Mouse (Mus musculus) mature B cell (primary cell): ENCODE measurements around the gene Creg1.

Experiments
- in situ Hi-C: fragments of 300-500 bp; cut with MboI; formaldehyde crosslinking; loops from 2 replicates; pipeline ENCODE4 v1.14.3; 2019

Creg1 gene

DNA sequence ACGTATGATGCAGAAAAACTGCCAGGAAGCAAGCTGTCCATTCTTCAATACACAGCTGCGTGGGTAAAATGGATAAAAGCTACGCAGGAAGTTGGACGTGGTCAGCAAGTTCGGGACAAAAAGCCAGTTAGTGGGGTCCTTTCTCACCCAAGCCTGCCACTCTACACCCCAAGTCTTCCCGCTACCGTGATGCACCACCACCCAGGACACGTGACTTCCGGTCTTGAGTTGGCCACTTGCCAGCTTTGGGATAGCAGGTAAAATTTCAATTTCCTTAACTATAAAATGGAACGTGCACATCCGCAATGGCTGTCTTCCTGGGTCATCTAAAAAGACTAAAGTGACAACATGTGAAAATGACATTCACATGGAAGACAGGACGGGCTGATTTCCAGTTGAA lies 18.4 kb downstream of the Creg1 start:
- in situ Hi-C loops = loop anchor here (25.0 kb wide), 1 partner anchor 580 kb away; no protein-coding TSS in a partner anchor

GRCm38 (mm10) chr1:165786296-165786695 lies 22.8 kb downstream of the Creg1 start:
- in situ Hi-C loops = loop anchor here (25.0 kb wide), 1 partner anchor 576 kb away; no protein-coding TSS in a partner anchor

DNA sequence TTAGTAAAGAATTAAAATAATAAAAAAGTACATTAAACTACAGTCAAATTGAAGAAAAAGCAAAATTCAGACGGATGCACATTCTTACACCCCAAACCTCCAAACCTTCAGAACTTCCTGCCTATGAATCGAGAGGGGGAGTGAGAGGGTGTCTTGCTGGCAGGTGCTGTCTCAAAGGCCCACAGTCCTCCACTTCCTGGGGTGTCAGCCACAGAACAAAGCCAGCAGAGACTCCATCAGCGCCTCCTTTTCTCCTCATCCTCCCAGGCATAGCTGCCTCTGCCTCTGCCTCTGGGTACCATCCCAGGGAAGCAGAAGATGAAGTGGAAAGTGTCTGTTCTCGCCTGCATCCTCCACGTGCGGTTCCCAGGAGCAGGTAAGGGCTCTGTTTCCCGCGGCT lies 25.0 kb downstream of the Creg1 start, which contains the start of gene Cd247:
Gene Cd247 (plus strand): TSS at position 171 of the 400 bp plus-strand sequence.
- in situ Hi-C loops = loop anchor here (25.0 kb wide), 1 partner anchor 574 kb away; no protein-coding TSS in a partner anchor

DNA sequence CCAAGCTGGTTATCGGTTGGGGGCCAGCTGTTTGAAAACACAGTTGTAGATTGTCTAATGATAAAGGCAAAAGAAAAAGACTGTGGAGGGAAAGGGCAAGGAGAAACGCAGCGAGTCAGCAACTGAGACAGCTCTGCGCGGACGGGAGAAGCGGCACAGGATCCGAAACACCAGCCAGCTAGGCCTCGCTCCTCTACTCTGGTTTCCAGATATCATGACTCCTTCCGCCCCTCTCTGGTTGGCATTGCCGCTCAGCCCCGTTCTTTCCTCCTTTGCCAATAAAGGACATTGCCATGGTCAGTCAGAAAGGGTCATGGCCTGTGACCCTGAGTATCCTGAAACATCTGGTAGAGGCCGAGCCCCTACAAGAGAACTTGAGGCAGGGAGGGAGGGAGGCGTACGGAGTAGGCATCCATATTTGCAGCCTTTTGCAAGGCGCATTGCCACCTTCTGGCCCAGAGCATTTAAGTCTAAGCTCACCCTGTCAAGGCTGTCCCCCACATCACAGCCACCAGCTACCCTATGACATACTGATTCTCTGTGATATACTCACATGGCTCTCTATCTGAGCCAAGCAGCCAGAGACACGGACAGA lies 25.6 kb downstream of the Creg1 start:
- in situ Hi-C loops = loop anchor here (25.0 kb wide), 1 partner anchor 573 kb away; no protein-coding TSS in a partner anchor

- in situ Hi-C loops = loop anchor here (25.0 kb wide), 1 partner anchor 572 kb away; no protein-coding TSS in a partner anchor
These were observed 26.4 kb downstream of the Creg1 start for GRCm38 (mm10) chr1:165789963-165790362.

DNA sequence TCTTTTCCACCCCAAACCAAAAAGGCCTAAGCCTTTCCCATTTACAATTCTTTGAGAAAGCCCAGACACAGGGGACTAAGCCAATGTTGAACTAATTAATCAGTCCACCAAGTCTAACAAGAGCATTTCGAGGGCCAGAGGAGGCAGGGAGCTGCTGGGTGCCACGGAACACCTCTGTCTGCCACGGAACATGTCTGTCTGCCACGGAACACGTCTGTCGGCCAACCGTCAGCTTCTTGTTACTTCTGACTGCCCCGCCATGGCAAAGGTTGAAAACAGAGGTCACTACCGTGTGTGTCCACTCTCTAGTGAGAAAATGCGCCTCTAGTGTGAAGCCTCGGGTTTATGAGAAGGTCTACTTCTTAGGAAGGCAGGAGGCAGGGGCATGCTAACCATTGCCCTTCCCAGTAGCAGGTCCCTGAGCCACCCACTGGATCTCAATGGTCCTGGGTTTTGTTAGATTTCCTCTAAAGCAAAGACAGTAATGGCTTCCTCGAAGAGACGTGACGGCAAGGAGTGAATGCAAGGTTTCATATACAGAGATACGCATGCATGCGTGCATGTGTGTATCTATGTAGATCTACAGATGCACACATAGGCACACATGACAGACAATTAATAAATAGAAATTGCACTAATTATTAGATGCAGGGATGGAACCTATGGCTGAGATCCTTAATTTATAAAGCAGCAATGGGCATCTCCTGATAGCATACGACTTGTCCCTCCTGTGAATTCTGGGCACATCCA lies 27.1 kb downstream of the Creg1 start:
- in situ Hi-C loops = loop anchor here (25.0 kb wide), 1 partner anchor 572 kb away; no protein-coding TSS in a partner anchor

DNA sequence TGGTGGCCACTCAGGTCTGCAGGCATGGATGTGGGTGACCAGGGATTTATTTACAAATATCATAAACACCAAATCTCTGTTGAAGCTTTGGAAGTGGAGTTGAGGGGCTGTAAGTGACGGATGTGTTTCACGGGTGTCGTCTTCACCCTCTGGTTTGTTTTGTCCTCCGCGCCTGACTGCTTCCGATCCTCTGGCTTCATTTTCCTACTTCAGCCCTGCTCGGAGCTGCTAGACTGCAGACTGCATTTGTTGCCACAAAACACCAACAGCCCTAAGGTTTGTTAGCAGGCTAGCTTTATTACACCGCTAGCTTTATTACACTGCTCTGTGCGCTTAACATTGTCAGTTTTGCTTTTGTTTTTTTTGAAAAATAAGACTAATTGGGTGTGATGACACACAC lies 27.9 kb downstream of the Creg1 start:
- in situ Hi-C loops = loop anchor here (25.0 kb wide), 1 partner anchor 571 kb away; no protein-coding TSS in a partner anchor

- in situ Hi-C loops = no loop called here
These were observed 38.3 kb downstream of the Creg1 start for GRCm38 (mm10) chr1:165801709-165802310.

DNA sequence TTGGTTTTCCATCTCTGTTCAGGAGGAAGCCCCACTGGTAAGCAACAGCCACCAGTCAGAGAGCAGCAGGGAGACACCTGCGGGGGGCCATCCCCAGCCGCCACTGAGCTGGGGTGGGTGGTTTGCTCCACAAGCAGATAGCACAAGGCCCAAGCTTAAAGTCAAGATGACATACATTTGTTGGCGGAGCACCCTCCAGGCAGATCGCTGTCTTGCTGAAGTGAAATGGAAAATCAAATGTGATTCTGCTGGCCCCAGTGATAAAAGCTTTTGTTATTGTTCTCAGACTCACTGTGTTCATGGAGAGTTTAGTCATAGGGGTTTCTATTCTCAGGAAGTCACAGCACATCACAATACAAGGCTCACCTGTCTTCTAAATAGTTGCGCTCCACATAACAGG lies 39.6 kb downstream of the Creg1 start:
- in situ Hi-C loops = no loop called here

DNA sequence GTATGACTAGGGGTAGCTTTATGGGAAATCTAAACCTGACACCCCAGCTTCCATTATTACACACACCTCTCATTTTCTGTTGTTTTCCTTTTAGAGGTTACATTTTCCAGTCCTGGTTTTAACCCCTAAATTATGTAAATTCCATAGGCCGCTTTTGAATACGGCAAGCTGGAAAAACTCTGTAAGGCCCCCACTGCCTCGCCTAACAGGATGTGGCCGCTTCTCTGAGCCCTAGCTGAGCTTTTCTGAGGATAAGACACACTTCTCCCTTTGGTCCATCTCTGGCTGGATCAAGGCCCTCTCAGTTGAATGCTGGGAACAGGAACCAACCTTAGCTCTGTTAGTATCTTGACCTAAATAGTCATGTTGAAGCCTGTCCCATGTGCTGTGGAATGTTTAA lies 40.6 kb downstream of the Creg1 start:
- in situ Hi-C loops = no loop called here

GRCm38 (mm10) chr1:165810633-165811032 lies 47.1 kb downstream of the Creg1 start:
- in situ Hi-C loops = no loop called here

GRCm38 (mm10) chr1:165811170-165811569 lies 47.6 kb downstream of the Creg1 start:
- in situ Hi-C loops = no loop called here

- in situ Hi-C loops = no loop called here
These were observed 49.2 kb downstream of the Creg1 start for GRCm38 (mm10) chr1:165812775-165813174.

DNA sequence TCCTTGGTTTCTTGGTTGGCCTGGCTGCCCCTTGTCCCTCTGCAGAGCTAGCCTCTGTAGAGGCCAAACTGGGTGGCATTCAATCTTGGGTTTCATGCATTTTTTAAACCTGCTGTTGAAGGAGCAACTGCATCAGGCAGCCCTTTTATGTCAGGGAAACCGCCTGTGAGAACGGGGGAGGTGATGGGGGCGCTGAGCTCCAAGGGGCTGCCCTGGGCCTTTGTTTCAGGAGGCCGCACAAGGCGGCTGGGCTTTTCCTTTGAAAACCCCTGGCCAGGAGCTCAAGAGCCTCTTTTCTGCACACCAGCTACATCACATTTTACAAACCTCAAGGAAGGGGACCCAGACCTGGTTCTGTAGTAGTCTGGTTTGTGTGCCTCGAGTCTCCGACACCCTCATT lies 50.6 kb downstream of the Creg1 start:
- in situ Hi-C loops = no loop called here

DNA sequence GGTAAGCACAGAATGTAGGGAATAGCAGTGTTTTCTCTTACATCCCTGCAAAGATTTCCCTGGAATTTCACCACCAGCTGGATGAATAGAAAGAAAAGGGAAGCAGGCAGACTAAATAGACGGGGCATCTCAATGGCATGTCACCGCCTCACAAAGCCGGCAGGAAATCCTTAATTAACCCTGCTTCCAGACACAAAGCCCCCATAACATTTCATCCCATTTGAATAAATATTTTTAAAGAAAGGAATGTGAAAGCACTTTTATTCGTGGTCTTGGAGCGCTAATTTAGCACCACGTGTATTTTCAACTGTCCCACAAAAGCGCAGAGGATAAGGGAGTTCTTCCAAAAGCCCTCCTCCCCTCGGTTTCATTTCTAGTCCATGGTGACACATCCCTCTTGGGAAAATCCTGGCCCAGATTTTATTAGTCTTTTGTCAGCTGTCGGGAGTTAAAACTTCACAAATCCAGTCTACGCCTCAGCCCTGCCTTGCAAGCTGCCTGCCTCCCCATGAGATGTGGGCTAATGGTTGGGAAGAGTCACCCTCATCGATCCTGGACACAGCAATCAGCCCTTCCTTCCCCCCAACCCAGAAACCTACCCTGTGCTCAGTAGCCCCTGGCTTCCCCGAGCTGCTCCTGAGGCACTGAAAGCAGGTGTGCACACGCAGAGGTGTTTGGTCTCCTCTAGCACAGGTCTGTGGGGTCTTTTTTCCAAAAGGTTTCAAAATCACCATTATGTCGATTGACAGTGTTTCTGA lies 51.2 kb downstream of the Creg1 start:
- in situ Hi-C loops = no loop called here

DNA sequence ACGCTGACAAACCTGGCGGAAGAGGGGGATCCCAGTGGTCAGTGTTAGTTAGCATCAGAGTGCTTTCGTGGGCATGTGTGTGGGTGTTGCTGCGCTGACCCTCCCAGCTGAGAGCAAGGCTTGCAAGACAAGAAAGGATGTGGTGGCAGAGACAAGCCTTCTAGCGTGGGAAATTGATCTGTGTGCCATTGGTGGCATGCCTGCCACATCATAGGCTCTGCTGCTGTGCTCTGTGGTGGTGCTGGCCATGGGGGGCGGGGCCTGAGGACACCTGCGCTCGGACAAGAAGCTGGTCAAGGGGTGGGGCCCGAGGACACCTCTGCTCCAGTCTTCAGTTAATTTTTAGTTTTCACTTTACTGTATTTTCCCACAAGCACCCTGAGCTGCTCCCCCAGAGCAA lies 52.8 kb downstream of the Creg1 start:
- in situ Hi-C loops = no loop called here

DNA sequence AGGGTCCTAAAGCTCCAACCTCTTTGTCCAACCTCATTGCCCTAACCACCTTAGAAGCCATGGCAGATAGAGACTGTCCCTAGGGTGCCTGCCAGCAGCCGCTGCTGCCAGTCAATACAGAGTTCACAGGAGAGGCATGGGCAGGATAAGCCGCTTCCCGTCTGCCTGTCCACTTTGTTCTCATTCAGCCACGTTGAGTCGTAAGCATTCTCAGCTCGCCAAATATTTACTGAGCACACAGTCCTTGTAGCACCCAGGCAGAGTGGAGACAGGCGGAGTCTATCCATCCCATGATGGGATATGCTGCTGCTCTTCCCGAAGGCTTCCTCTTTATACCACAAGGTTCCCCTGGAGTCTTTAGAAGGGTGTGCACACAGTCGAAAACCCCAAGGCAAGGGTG lies 53.7 kb downstream of the Creg1 start:
- in situ Hi-C loops = no loop called here

GRCm38 (mm10) chr1:165818145-165818860 lies 54.8 kb downstream of the Creg1 start:
- in situ Hi-C loops = no loop called here

DNA sequence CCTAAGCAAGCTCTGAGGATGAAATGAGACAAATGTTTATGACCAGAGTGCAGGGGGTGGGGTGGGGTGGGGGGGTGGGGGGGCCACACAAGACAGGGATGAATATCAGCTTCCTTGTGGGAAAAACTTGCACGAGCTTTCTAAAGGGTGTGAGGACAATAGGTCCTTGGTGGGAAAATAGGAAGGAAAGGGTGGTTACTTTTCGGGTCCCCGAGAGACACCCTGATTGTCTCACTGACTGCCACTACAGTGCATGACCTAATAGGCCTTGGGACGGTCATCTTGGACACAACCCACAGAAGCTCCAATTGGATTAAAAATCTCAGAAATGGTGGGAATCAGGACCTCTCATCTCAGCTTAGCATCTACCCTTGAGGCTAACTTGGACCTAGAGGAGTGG lies 55.6 kb downstream of the Creg1 start:
- in situ Hi-C loops = no loop called here

GRCm38 (mm10) chr1:165822031-165822430 lies 58.5 kb downstream of the Creg1 start:
- in situ Hi-C loops = no loop called here
